Mouse (Mus musculus) frontal cortex, adult 2 months (tissue): Measurements from ENCODE around the gene Phykpl. TPM values are rescaled to one million over a fixed set of nuclear protein-coding genes. Genes with fewer than 3 reads are reported as not detected.

ENCODE experiments used
- DNase-seq, 2 experiments: peaks; one replicate each; pipeline ENCODE4 v3.0.0; 2022; ENCODE audit warnings: low spot score in 1 of 2; ENCODE audit errors: extremely low spot score in 1 of 2
- polyA plus RNA-seq: library from polyadenylated mRNA; depleted of rRNA; stranded (reverse); fragments of >200 nt; gene quantifications from 2 replicates; pipeline ENCODE4 v1.2.3, GENCODE M21; 2012; rRNA removed

Gene Phykpl
- polyA plus RNA-seq, 1 experiment, result 10.0 TPM

DNA sequence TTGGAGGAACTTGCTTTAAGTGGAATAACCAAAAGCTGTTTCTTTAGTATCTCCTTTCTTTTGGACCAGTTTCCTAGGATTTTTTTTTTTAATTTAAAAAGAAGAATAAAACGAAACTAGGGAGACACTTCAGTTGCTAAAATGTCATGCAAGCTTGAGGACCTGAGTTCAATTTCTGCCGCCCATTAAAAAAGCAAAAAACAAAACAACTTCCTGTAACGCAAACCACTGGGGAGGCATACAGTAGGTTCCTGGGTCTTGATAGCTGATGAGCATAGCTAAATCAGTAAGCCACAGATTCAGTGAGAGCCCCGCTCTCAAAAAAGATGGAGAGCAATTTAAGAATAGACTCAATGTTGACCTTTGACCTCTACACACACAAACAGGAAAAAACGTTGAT is 53.9 kb downstream of the Phykpl start:
- no peak for DNase-seq

- no peak for DNase-seq
Observed at GRCm38 (mm10) chr11:51640748-51641147, 56.2 kb downstream of the Phykpl start.

- no peak for DNase-seq
Observed at GRCm38 (mm10) chr11:51643202-51643601, 58.6 kb downstream of the Phykpl start.

DNA sequence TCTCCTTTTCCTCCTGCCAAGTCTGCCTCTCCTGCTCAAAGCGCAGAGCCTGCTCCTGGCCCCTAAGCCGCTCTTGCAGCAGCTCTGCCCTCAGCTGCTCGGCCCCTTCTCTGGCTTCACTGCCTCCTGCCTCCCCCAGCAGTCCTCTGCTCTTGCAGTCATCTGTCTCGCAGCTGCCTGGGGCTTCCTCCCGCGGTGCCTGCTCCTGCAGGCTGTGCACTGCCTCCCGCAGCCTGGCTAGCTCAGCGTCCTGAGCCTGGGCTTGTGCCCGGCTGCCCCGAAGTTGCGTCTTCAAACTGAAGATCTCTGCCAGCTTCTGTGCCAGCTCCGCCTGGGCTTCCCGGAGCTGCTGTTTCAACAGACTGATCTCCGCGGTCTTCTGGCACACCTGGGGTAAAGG is 59.2 kb downstream of the Phykpl start:
- DNase-seq, result no peak

GRCm38 (mm10) chr11:51644217-51644616 is 59.7 kb downstream of the Phykpl start:
- DNase-seq, result no peak

- DNase-seq, result no peak
Observed at GRCm38 (mm10) chr11:51645293-51645692, 60.7 kb downstream of the Phykpl start.

DNA sequence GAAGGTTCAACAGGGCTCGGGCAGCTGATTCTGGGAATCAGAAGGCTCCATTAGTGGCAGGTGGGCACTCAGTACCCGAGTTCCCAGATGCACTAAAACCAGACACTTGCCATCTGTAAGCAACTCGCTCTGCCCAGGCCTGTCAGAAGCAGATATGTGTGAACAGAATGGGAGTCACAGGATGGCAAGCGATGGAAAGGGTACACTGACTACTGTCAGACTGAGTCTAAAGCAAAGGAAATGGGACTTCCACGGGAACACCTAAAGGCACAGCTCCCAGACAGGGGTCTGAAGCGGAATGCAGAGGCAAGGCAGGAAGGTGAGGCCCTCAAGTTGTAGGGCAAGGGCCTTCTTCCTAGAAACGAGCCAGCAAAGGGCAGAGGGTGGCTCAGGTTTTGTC is 61.7 kb downstream of the Phykpl start:
- DNase-seq, result no peak

DNA sequence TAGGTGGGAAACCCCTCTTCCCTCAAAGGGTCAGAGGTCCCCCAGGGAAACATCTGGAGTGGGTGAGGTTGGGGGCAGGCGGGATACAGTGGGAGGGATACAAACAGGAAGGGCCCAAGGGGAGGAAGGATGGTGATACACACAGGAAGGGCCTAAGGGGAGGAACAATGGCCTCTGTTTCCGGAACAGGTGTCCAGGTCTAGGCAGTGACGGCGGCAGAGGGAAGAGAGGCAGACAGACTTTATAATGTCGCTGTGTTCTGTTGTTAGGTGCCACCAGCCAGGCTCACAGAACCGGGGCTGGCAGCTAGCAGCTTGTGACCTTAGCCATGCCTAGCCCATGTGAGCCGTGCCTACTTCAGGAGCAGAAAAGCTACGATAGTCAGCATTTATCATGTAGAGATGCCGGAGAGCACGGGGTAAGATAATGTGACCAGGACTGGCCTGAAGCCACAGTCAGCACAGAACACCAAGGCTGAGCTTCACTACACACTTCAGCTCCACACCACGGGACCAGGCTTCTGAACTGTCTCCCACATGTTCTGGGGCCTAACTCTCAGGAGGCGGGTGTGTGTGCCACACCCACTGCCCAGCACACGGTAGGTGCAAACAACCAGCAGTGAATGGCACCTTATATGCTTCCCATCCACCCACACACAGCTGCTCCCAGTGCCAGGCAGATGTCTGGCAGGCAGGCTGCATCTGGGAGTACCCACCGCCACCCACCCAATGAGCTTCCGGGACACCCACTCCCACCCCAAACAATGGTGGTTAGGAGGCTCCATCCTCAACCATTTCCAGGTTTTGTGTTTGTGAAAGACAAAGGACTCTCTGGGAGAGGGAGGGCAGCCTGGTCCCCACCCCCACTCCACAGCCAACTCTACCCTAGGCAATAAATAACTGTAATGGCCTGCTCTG is 62.5 kb downstream of the Phykpl start:
- peak in 1 of 2 experiments; percentile 52 for DNase-seq

DNA sequence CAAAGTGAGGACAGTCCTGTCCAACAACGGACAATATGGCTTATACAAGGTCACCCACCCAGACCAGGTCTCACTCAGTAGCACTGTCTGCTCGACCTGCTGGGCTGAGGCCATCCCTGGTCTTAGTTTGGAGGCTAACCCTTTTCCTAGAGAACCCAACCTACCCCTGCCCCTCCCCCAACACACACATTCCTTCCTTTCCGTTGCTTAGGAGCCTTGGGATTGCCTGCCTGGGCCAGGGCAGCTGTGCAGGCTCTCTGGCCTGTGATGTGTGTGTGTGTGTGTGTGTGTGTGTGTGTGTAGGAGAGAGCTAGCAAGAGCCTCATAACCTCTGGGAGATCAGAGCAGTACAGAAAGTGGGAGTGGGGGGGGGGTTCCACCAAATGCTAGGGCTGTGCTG is 64.0 kb downstream of the Phykpl start:
- DNase-seq, result no peak

GRCm38 (mm10) chr11:51649111-51649888 is 64.7 kb downstream of the Phykpl start:
- DNase-seq, result no peak

DNA sequence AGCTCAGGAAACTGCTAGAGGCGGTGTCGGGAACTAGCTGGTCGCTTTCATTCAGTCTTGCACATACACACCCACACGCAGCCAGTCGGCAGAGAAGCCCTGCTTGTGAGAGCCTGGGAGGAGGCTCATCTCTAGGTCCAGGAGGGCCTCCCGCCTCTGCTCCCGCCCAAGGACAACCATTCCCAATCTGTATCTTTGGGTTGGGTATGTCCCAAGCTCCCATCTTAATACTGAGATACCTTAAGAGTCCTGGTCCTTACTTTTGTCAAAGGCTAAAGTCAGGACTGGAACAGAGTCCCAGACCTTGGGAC is 65.3 kb downstream of the Phykpl start:
- DNase-seq, result peak in 1 of 2 experiments; percentile 51

- no peak for DNase-seq
Observed at GRCm38 (mm10) chr11:51650261-51650660, 65.7 kb downstream of the Phykpl start.

DNA sequence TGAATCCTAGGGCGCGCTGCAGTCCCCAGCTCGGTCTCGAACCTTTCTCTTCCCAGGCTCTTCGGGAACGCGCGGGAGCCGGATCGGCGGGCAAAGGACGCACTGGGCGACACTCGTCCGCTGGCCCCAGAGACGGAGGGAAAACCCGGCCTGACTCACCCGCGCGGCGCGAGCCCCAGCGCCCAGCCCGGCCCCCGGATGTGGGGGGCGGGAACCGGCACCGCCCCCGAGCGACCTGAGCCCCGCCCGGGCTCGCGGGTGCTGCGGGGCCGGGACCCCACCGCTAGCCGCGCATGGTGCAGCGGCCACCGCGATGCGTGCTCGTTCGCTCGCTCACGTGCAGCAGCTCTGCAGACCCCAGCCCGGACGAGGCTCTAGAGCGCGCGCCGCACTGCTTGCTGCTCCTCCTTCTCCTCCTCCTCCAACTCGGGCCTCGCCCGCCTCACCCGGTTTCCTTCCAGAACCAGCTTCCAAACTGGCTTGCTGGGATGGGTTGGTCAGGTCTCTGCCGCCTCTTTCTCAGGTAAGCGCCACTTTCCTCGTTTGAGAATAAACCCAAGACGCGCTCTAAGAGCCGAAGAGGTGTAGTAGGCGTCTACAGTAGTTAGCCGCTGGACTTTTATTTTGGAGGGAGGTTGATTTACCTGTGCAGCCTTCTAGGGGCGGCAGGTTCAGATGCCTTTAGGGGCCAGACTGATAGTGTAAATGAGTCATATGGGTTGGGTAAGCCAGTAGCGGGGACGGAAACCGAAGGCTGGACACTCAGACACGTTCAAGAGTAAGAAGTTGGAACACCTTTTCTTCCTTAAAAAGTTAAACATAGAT is 66.3 kb downstream of the Phykpl start, which contains the start of the genes N4bp3 and D930048N14Rik:
N4bp3 (minus strand) TSS at position 152 of the 825 bp plus-strand sequence.
D930048N14Rik (plus strand) TSS at position 264 of the 825 bp plus-strand sequence.
- DNase-seq, result no peak

GRCm38 (mm10) chr11:51652889-51653418 is 68.4 kb downstream of the Phykpl start:
- DNase-seq, result no peak

DNA sequence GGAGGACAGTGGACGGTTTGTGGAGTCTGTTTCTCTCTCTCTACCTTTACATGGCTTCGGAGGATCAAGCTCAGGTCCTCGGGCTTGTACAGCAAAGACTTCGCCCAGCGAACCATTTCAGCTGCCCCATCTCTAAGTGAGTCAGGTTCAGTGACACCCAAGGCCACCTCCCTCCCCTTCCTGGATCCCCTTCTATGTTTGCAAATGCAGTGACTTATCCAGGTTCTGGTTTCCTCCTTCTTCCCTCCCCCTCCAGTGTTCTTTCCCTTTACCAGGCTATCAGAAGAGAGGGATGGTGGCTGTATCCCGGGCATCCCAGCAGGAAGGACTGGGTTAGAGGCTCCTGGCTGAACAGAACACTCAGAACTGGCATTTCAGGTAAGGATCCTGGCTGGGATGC is 69.2 kb downstream of the Phykpl start:
- no peak for DNase-seq

Other genes starting within 250 kb of the Phykpl start
- gene Hnrnpab, start 22.1 kb downstream of the Phykpl start, polyA plus RNA-seq, result 127 and 135 TPM in 2 replicates
- 64.6 and 68.5 TPM in 2 replicates for gene Nhp2, start 35.0 kb downstream of the Phykpl start, polyA plus RNA-seq
- 60.9 and 67.2 TPM in 2 replicates for gene Rmnd5b, start 51.1 kb downstream of the Phykpl start, polyA plus RNA-seq
- gene N4bp3, start 66.1 kb downstream of the Phykpl start, polyA plus RNA-seq, result 6.9 and 9.8 TPM in 2 replicates
- gene D930048N14Rik, start 66.2 kb downstream of the Phykpl start, polyA plus RNA-seq, result 4.8 and 5.7 TPM in 2 replicates
- gene 0610009B22Rik, start 104.1 kb downstream of the Phykpl start, polyA plus RNA-seq, result 37.9 and 39.6 TPM in 2 replicates
- gene Sec24a, start 178.9 kb downstream of the Phykpl start, polyA plus RNA-seq, result 9.4 and 10.9 TPM in 2 replicates
- 102 and 106 TPM in 2 replicates for gene Sar1b, start 178.9 kb downstream of the Phykpl start, polyA plus RNA-seq